Mouse (Mus musculus) small intestine, adult 2 months (tissue): ENCODE results near the gene Xrcc1.
A peak's percentile ranks its signal among the peaks of the same experiment; 100 is the strongest.

Source experiments
- CTCF ChIP-seq: fragments of 200-500 bp; IDR thresholded peaks from 2 replicates; pipeline ENCODE4 v1.5.1; 2012; ENCODE audit warnings: low read depth, mild to moderate bottlenecking, control low read depth, inconsistent platforms, low read length, moderate library complexity, mixed read lengths; ENCODE audit not compliant: insufficient replicate concordance, insufficient read length; ENCODE audit errors: extremely low read depth
- POLR2A ChIP-seq: fragments of 200-500 bp; IDR thresholded peaks from 2 replicates; pipeline ENCODE4 v1.6.1; 2012; ENCODE audit warnings: low read depth, mild to moderate bottlenecking, control low read depth, inconsistent platforms, low read length, moderate library complexity

DNA sequence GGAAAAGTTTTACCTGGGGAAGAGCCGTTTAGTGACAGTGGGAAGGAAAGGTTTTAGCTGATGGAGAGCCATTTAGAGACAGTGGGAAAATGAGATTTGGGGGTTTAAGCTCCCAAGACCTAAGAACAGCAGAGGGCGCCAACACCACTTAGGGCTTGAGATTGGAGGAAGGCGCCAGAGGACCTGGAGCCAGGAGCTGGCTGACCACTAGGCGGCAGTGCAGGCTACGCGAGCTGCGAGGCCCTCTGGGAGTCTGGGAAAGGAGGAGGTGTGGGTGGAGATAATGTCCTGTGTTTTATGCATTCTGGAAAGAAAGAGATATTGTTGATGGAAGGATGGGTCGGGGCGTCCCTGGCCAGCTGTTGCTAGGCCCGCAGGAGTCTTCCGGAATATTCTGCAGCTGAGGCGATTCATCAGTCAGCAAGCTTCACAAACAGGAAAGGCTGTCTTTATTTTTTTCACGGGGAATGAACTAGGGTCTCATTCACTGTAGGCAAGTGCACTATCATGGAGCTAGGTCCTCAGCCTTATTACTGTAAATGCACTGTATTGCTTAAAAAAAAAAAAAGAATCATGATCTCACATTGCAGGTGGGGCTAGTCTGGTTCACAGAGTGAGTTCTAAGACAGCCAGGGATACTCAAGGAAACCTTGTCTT is 55.0 kb downstream of the Xrcc1 start:
- TF ChIP-seq CTCF: peak; percentile 100
- TF ChIP-seq POLR2A: peak; percentile 13; the same call in 1 of the 2 replicates
